Mouse (Mus musculus): Measurements from ENCODE around the gene Exoc6b. TPM values are rescaled to one million over a fixed set of nuclear protein-coding genes. Genes with fewer than 3 reads are reported as not detected.
"Not testable (repeated sequence)": the region's sequence is repeated elsewhere in the genome, so short reads cannot be mapped to it uniquely, and the experiment has no call there.

The Exoc6b gene
- 10 to 100 TPM; 14.0 to 14.2 TPM for total RNA-seq (2021)
- long read RNA-seq, experiment 1, full-length matches to known transcripts, result 3 of 7 reads
- long read RNA-seq, experiment 1, partial matches to known transcripts, result 3 of 7 reads
- long read RNA-seq, experiment 1, other reads (novel, unspliced or antisense), result 1 of 7 reads
- long read RNA-seq, experiment 2, full-length matches to known transcripts, result 2 of 5 reads
- long read RNA-seq, experiment 2, partial matches to known transcripts, result 2 of 5 reads
- long read RNA-seq, experiment 2, other reads (novel, unspliced or antisense), result 1 of 5 reads

DNA sequence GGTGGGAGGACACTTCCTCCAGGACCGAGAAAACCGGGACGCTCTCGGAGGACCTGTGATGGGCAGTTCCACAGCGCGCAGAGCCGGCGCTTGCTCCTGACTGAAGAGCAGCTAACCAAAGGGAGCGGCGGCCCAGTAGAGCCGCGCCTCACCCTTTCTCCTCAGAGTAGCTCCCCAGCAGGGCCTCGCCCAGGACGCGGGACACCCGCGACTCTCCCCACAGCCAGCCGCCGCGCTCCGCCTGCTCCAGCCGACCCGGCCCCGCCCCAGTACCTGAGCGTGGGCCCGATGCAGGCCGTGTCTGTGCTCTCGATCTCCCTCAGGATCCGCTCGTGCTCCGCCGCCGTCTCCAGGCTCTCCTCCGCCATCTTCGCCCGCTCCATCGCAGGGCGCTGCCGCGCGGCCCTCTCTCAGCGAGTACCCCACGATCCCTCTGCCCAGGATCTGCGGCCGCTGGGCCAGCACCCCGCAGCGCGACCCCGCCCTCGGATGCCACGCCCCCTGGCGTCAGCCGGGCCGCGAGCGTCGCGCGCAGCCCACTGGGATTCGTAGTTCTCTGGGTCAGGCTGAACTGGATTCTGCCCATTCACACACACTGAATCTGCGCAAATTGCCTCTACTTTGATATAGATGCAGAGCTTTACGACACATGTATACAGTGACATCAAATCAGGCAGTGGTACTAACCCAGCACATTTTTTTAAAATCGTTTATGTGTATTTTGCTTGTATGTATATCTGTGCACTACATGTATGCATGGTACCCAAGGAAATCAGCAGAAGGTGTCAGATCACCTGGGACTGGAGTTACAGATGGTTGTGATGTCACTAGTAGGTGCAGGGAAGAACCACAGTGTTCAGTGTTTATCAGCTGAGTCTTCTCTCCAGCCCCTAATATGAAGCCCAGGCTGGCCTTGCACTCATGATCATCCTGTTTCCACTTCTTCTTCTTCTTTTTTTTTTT, at the start of gene Exoc6b:
Gene Exoc6b, minus strand, starts transcription at position 491 of the 963 bp plus-strand sequence.
- DNase-seq (ENCODE audit: low spot score), result peak; percentile 86

DNA sequence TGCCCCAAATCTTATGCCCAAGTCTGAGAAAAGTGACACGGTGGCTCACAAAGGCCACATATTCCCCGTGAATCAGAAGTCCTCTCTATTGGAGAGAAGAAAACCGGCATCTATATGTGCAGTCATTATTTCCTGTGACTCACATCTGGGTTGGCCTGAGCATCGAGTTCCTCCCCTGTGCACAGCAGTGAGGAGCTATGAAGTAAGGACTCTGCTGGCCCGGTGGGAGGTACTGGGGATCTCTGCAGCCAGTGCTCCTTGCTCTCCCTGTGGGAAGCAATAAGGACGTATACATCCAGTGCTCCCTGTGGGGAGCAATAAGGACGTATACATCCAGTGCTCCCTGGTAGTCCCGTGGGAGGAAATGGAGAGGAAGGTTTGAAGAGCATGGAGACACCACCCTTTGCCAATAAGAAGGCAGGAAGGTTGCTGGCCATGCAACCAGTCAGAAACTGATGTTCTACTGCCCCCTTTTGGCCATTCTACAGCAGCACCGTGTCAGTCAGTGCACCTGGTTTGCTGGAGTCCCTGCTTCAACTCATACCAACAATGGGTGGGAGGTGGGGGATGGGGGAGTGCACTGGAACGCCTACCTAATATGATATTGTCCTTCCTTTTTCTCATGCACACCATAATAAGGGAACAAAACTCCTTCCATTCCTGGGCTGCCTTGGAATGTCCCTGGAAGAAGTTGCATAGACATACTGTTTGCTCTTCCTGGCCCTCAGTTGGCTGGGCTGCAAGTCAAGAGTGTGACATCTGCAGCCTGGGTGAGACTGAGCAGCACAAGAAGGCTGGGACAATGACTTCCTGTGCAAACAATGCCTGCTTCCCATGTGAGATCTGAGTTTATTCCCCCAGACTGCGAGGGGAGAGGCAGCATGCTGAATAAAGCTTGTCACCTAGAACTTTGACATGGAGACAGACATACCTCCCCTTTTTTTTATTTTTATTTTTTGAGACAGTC, 48.5 kb upstream of the Exoc6b start:
- DNase-seq (ENCODE audit: low spot score), result peak; percentile 69

DNA sequence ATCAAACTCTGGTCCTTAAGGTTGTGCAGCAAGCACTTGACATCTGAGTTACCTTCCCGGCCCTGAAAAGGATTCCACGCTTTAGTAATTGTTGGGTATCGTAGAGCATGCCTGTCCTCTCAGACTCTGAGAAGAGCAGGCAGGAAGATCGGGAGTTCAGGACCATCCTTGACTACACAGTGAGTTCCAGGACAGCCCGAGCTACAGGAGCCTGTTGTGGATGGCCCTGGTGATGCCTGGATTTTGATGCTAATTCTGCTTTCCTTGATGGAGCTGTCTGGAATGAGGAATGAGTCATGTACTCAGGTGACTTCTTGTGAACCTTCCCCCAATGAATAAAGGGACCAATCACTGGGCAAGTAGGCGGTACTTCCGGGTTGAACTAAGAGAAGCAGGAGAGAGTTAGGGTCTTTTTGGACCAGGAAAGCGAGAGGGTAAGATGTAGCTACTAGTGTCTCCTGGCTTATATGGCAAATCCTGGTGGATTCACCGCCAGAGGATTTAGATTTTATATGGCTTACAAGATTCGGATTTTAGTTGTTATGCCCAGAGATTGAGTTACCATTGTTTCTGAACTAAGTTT, 35.8 kb upstream of the Exoc6b start:
- no peak for DNase-seq (ENCODE audit: low spot score)

DNA sequence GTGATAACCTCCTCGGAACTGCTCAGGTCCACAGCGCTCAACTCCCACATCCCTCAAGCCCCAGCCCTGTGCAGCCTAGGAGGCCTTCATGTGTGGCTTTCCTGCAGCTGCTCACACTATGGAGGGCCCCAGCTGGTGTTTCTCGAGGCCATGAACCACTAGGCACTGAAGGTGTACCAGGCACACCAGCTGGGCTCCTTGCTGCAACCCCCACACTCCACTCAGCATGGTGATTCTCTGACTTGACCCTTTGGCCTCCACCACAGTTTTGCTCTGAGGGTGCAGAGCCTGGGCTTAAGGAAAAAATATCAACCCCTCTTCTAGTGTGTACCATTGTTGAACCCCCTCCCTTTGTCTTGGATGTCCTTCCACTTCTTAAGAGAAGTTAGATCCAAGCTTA, 34.0 kb upstream of the Exoc6b start:
- DNase-seq (ENCODE audit: low spot score), result no peak

DNA sequence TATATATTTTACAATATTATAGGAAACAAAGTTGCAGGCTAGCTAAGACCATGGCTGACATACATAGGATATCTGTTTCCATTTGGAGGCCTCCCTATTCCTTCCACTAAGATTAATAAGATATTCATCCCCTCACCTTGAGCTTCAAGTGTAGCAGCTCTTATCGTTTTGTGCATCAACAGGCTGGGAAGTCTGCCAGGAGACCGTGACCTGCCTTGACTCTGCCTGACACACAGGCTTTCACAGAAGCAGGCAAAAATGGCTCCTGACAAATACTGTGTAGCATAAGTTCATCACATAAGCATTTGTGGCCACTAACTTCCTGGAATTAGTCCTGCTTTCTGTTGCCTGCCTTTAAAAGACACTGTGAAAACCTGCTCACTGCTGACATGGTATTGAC, 27.1 kb upstream of the Exoc6b start:
- no peak for DNase-seq (ENCODE audit: low spot score)

DNA sequence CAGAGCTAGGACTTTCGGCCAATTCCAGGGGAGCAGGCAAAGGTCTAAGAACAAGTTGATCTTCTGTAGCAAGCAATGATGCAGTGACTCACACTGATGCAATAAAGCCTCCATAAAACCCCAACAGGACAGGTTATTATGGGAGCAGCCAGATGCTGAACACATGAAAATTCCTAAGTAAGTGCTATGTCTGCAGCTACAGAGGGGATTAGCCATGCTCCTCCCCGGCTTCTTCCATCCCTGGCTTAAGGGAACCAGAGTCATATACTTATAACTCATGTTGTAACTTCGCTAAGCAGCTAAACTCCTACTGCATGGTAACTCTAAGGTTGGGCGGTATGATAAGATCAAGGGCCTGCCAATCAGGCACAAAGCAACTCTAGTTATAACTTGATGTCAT, 18.1 kb upstream of the Exoc6b start:
- no peak for DNase-seq (ENCODE audit: low spot score)

DNA sequence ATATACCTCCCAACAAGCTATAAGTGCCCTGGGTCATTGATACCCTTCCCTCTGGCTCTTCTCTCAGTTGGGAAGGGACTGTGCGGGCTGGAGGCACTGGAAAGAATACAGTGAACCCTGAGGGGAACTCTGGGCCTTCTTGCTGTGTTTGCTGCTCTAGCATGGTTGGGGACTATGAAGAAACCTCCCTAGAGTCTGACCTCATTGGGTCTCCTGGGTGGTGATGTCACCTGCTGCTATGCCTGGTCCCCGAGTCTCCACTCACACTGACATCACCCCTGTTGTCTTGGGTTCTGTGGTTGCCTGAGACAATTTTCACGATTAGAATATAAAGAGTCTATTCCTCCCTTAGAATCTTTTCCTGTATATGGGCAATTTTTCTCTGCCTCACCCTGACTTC, 17.3 kb upstream of the Exoc6b start:
- DNase-seq (ENCODE audit: low spot score), result peak; percentile 48

DNA sequence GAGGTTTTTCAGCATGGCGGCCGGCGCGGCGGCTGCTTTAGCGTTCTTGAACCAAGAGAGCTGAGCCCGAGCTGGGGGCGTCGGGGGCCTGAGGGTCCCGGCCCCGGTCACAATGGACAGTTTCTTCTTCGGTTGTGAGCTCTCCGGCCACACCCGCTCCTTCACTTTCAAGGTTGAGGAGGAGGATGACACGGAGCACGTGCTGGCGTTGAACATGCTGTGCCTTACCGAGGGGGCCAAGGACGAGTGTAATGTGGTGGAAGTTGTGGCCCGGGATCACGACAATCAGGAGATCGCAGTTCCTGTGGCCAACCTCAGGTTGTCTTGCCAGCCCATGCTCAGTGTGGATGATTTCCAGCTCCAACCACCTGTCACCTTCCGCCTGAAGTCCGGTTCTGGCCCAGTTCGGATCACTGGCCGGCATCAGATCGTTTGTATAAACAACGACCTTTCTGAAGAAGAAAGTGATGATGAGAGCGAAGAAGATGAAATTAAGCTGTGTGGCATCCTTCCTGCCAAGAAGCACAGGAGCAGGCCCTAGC, 6.9 kb upstream of the Exoc6b start:
- DNase-seq (ENCODE audit: low spot score), result not testable (repeated sequence)

DNA sequence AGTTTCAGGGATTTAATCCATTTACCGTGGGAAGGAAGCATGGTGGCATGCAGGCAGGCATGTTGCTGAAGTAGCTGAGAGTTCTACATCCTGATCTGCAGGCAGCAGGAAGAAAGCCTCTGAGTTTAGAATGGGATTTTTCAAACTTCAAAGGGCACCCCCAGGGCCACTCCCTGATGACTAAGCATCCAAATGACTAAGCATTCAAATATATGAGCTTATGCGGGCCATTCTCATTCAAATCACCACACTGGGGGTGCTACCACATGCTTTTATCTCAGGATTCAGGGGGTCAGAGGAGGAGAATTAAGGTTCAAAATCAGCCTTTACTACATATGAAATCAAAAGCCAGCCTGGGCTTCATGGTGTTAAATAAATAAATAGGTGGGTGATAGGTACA, 5.7 kb upstream of the Exoc6b start:
- no peak for DNase-seq (ENCODE audit: low spot score)

DNA sequence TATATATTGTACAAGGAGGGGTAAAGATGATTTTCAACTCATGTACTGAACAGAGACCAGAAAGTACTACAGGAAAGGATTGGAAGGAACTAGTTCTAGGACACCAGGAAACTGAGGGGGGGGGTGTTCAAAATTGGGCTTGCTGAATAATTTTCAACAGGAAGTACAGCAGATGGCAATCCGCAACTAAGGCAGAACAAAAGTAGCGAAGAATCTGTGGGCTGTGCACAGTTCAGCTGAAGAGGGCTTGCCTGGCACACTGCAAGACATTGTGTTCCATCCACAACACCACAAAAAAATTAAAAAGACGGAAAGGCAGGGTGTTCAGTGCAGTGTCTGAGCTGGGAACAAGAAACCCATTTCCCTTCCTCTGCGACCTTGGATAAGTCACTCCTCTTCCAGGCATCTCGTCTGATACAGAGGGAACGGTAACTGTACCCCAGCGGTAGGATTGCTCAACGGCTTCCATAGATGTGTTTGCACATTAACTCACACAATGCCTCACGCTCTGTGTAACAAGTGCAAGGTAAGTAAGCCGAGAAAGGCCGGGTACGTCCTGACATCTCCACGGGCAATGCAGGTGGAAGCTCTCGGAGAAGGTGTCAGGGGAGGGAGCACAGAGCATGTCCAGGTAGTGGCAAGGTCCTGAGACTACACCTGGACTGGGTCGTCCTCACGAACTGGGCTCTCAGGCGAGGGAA, 841 bp downstream of the Exoc6b start:
- DNase-seq (ENCODE audit: low spot score), result no peak

DNA sequence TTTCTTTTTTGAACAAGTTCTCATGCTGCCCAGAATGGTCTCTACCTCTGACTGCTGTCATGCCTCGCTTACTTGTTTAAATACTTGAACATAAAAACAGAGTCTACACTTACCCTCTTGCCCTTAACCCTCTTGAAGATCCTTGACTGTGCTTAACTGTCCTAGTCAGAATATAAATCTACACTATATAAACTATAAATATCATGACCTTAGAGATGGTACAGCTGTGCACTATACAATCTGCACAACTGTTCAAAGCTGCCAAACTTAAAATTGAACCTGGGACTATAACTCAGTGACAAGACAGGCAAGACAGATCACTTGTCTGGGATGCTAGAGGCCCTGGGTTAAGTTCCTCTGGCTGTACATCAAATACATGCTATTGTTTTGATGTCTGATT, 11.7 kb downstream of the Exoc6b start:
- DNase-seq (ENCODE audit: low spot score), result no peak

DNA sequence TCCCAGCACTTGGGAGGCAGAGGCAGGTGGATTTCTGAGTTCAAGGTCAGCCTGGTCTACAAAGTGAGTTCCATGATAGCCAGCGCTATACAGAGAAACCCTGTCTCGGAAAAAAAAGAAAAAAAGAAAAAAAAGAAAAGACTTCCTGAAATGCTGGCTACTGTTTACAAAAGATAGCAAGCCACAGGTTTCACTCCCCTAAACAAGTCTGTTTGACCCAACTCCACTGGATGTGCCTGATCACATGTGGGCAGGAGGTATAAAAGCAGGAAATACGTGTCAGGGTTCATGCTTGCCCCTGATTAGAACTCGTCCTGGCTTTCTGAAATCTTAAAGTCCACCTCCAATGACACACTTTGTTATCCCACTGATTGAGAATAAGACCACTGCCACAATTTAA, 18.2 kb downstream of the Exoc6b start:
- DNase-seq (ENCODE audit: low spot score), result no peak

DNA sequence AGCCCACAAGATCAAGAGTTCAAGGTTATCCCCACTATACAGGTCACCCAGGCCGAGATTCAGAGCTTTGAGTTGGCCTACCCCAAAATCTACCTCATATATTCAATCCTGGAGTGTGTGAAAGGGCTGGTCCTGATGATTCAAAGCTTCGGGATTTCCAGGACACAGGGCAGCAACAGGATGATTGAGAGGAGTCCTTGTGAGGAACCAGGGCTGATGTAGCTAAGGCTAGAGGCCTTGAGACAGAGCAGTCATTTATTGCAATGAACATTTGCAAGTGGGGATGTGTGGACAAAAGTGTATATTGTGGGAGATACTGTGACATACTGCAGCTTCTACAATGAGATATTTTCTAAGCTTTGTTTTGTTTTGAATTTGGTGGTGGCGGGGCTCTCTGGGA, 22.8 kb downstream of the Exoc6b start:
- no peak for DNase-seq (ENCODE audit: low spot score)

DNA sequence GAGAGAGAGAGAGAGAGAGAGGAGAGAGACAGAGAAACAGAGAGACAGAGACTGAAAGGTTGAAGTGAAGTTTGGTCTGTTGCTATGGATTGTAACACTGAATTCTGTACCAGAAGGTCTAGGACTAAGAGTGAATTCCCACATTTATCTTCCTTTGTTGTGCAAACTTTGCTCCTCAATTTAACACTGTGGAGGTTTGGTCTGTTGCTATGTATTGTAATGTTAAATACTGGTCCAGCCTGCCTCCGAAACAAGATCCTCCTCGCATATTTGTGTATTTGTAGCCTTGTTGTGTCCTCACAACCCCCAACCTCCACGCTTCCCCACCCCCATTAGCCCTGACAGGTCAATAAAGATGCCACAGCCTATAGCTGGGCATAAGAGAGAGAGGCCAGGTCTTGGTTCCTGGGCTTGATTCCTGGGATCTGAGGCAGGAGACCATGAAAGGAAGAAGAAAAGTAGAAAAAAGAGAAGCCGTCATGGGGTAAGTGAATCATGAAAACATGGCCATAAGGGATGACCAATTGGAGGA, 24.6 kb downstream of the Exoc6b start:
- no peak for DNase-seq (ENCODE audit: low spot score)

DNA sequence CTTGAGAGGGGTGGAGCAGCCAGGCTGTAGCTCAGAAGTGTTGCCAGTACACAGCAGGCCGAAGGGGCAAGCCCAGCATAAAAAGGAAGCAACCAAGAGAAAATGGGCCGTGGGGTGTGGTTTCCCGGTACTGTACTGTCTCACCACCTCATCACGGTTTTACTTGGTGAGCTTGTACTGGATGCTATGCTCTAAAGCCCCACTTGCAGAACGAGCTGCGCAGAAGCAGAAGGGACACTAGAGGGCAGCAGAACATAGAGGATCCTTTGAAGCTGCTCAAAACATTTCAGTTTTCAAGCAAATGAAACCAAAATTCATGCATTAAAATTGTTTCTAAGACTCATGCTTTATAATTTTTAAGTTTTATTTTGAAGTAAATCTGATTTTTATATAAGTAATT, 31.6 kb downstream of the Exoc6b start:
- peak; percentile 56 for DNase-seq (ENCODE audit: low spot score)

DNA sequence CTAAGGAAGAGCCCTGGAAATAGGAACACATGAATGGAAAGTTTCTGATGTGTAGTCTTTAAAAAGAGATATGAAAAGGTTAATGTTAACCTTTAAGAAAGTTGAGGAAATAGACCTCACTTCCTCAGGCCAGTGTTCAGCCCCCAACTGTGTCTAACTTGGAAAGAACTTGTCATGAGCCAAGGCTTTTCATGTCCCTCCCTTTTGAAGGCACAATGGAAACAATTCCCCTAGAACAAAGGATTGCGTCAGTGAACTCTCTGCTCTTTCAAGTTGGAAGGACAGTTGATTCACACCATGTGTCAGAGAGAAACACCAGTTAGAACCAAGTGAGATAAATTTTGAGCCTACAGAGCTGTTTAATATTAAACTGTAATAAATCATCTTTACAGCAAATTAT, 39.6 kb downstream of the Exoc6b start:
- no peak for DNase-seq (ENCODE audit: low spot score)

DNA sequence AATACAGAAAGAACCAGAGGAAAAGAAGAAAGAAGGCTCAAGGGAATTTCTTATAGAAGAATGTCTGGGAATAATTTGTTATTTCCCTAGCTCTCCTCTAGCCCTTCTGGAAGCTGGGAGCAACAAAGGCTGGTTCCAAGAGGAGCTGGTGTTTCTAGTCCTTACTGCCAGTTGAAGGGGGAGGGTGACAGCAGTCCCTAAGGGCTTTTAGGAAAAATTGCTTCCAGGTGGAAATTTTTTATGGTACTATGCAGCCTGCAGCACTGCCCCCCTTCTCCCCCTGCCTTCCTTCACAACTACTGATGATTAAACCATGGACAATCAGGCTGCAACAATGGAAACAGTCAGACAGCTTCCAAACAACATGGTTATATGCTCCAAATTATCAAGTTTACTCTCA, 44.9 kb downstream of the Exoc6b start:
- DNase-seq (ENCODE audit: low spot score), result no peak

DNA sequence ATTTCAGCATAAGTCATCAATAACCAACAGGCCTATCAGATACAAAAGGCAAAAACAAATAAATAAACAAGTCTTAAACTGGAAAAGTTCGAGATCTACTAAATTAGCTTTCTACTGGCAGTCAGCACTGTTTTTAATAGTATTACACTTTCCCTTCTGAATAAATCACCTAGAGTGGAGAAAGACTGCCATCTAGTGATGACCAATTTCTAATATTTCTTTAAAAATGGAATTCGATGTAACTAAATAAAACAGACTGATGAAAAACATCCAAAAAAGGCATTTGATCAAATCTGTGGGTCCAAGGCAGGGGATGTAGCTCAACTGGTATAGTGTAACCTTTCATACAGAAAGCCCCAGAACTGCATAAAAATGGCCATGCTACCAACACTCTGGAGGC, 52.3 kb downstream of the Exoc6b start:
- no peak for DNase-seq (ENCODE audit: low spot score)

DNA sequence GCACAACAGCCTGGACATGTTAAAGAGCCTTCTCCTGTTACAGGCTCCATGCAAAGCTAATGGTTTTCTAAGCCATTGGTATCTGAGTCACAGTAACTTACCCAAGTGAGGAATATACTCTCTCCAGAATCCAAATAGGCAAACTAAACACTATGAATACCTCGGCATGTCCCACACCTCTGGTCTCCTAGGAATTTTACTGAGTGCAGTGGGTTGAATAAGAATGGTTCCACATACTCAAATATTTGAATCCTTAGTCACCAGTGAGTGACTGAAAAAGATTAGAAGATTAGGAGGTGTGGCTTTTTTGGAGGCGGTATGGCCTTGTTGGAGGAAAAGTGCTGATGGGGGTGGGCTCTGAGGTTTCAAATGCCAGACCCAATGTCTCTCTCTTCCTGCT, 55.4 kb downstream of the Exoc6b start:
- no peak for DNase-seq (ENCODE audit: low spot score)

DNA sequence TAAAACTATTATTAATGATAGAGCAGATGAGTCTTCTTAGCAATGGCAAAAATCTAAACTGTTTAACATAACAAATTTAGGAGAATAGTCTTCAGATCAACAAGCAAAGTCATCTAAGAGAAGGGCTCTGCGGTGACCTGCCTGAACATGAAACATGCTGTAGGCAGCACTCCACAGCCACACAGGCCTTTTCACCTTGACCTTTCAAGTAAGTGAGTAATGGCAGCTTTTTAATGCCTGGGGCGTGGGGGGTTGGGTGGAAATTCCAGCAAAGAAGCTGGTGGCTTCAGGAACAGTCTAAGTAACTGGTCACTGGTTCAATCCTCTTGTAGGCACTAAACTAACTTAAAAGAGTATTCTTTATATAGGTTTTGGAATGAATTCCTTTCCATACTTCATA, 58.9 kb downstream of the Exoc6b start:
- no peak for DNase-seq (ENCODE audit: low spot score)

Measured in gastrocnemius, adult 18-20 months (tissue).